Mouse (Mus musculus) ES-Bruce4 (cell line): Measurements from ENCODE around the gene Plcb3.

ENCODE experiments used
- CTCF ChIP-seq: IDR thresholded peaks from one replicate; pipeline ENCODE4 v1.8.1; 2011; ENCODE audit warnings: low read depth, low read length
- POLR2A ChIP-seq: IDR thresholded peaks from one replicate; pipeline ENCODE4 v1.8.1; 2011; ENCODE audit warnings: low read length; ENCODE audit not compliant: insufficient read depth

- TF ChIP-seq CTCF (no peak), POLR2A (no peak)
Measured at GRCm38 (mm10) chr19:6913036-6913435, 63.2 kb downstream of the Plcb3 start.
